Mouse (Mus musculus) bone marrow macrophage, adult 2 months (primary cell): ENCODE data around the gene Chmp6.

Experiments used
- CTCF ChIP-seq: IDR thresholded peaks from 2 replicates; pipeline ENCODE4 v1.5.1; 2012; ENCODE audit warnings: low read depth, mild to moderate bottlenecking, low read length, moderate library complexity
- POLR2A ChIP-seq: IDR thresholded peaks from 2 replicates; pipeline ENCODE4 v1.6.1; 2012; ENCODE audit warnings: mild to moderate bottlenecking, low read depth, low read length, borderline replicate concordance

DNA sequence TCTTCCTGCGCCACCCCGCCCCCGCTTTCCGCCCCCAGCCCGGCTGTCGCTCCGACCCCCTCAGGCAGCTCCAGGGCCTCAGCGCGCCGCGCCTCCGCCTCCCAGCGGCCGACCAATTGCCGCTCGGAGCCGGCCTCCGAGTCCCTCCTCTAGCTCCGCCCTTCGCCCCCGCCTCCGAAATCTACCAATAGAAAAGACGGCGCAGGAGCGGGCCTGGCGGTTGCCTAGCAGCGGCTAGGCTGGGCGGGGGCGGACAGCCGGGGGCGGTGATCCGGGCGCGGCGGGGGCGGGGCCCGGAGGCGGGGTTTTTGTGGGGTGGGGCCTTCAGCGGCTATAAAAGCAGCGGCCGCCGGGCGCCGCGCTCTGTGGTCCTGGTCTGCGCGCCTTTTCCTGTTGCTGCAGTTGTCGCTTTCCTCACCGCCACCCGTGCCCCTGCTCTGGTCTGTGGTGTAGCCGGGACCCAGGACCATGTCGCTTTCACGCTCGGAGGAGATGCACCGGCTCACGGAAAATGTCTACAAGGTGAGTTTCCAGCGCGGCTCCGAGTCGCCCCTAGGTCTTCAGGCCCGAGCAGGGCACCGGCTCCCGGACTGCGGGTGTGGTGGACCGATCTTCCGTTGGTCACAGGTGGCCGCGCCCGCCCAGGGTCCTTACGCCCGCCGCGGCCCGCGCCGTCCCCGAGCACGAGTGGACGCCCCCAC is 29.6 kb downstream of the Chmp6 start, which contains the start of gene Baiap2:
- no peak for TF ChIP-seq CTCF
- TF ChIP-seq POLR2A = peak; percentile 97
